ENCODE assay signal across 23 mouse cellular contexts in the genomic region with DNA sequence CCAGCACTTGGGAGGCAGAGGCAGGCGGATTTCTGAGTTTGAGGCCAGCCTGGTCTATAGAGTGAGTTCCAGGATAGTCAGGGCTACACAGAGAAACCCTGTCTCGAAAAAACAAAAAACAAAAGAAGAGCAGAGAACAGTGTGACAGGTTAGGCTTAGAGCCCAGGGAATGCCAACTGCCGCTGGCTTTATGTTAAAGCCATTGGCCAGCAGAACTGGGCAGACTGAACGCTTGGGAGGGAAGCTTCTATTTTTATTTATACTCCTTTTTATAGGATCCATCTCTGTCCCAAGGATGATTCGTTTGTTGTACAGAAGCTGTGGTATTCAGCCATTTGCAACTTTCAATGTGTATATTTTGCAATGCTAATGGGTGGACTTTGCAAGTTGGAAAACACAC. TPM values are rescaled to one million over a fixed set of nuclear protein-coding genes. Genes with fewer than 3 reads are reported as not detected.
DNase-seq lines count a peak whose midpoint lies in the region; ATAC-seq and TF ChIP-seq lines count a peak whose summit lies in the region.
"Had no signal": no experiment of that assay in that cellular context is flagged by ENCODE, and none has a peak within 500 bp of the region (broad histone marks: within the 10 kb centered on the region; RNA-seq: fewer than 3 reads in every experiment).

No protein-coding gene starts in this region.

- peak overlapping the region; percentile 33 for H3K9ac ChIP-seq in MEL (ENCODE audit: control insufficient read depth, low read depth, low read length, poor library complexity, severe bottlenecking)
- H3K9ac ChIP-seq: embryonic facial prominence, embryonic 12.5 days; forebrain, embryonic 13.5 days; forebrain, embryonic 15.5 days; forebrain, postnatal 0 days had no signal

- peaks cover 10% of the 10 kb centered on the region for H3K4me1 ChIP-seq in cerebellum, adult 2 months (ENCODE audit: control insufficient read depth, insufficient read depth, low read length)
- peaks cover 10 to 32% of the 10 kb centered on the region in 2 experiments for H3K4me1 ChIP-seq in MEL (ENCODE audit: control insufficient read depth in 1 of 2, insufficient read depth in 2 of 2, low read length in 2 of 2)
- H3K4me1 ChIP-seq: embryonic facial prominence, embryonic 10.5 days; embryonic facial prominence, embryonic 12.5 days; forebrain, embryonic 13.5 days; forebrain, embryonic 15.5 days had no signal

- no peak overlapping the region for H3K4me3 ChIP-seq in cerebellum, adult 2 months (replicated peaks; ENCODE audit: insufficient read depth, low read depth, low read length)
- peak overlapping the region in 1 of 2 experiments; percentile 28; a peak in 2 of 4 replicates for H3K4me3 ChIP-seq in MEL (ENCODE audit: control insufficient read depth in 1 of 2, insufficient read depth in 1 of 2, low read depth in 2 of 2, low read length in 2 of 2)
- H3K4me3 ChIP-seq: embryonic facial prominence, embryonic 10.5 days; embryonic facial prominence, embryonic 12.5 days; forebrain, embryonic 13.5 days; forebrain, embryonic 15.5 days had no signal

- 32% methylated on average over 5 of the region's 5 CpGs for WGBS in cerebellum, adult 2 months

- peaks cover 0 to 36% of the 10 kb centered on the region in 2 experiments; a peak in 2 of 4 replicates for H3K36me3 ChIP-seq in MEL (ENCODE audit: control insufficient read depth in 1 of 2, insufficient read depth in 2 of 2, low read length in 2 of 2)
- H3K36me3 ChIP-seq: embryonic facial prominence, embryonic 12.5 days; forebrain, embryonic 15.5 days had no signal

- no peaks in the 10 kb centered on the region for H3K27me3 ChIP-seq in cerebellum, adult 2 months (ENCODE audit: control insufficient read depth, insufficient read depth, low read length)
- no peaks in the 10 kb centered on the region for H3K27me3 ChIP-seq in MEL (ENCODE audit: control insufficient read depth in 1 of 2, insufficient read depth in 2 of 2, low read length in 2 of 2)
- H3K27me3 ChIP-seq: CH12.LX; embryonic facial prominence, embryonic 12.5 days; forebrain, embryonic 13.5 days; forebrain, embryonic 15.5 days had no signal

- ATAC-seq in cerebellum, adult (ENCODE audit: insufficient number of reproducible peaks, low FRiP score, low TSS enrichment): peak; percentile 87
- peak; percentile 86 for ATAC-seq in frontal cortex, adult (ENCODE audit: low TSS enrichment)
- ATAC-seq: CD4-positive, CD25-positive, alpha-beta regulatory T cell, adult 4 months; forebrain, embryonic 13.5 days; forebrain, embryonic 15.5 days; forebrain, postnatal 0 days had no signal

- TF ChIP-seq EP300 in MEL (IDR thresholded peaks at IDR 0.05; ENCODE audit: low read depth in 1 of 2, low read length in 2 of 2): no peak

- no peak for TF ChIP-seq POLR2A in cerebellum, adult 2 months (IDR thresholded peaks at IDR 0.05; ENCODE audit: borderline replicate concordance, insufficient read depth, low read length)
- TF ChIP-seq POLR2A in MEL (IDR thresholded peaks at IDR 0.05; ENCODE audit: control insufficient read depth in 1 of 2, insufficient read depth in 1 of 2, low read depth in 1 of 2, low read length in 2 of 2, poor library complexity in 1 of 2): no peak

- no peak for TF ChIP-seq RAD21 in MEL (IDR thresholded peaks at IDR 0.05; ENCODE audit: low read depth, low read length)

- TF ChIP-seq CTCF in cerebellum, adult 2 months (IDR thresholded peaks at IDR 0.05; ENCODE audit: borderline replicate concordance, insufficient read depth, low read depth, low read length): no peak
- no peak for TF ChIP-seq CTCF in MEL (IDR thresholded peaks at IDR 0.05 in 2 of 3, conservative IDR thresholded peaks at IDR 0.05 in 1 of 3; ENCODE audit: control insufficient read depth in 1 of 3, insufficient read depth in 1 of 3, low read depth in 2 of 3, low read length in 3 of 3, poor library complexity in 1 of 3, severe bottlenecking in 1 of 3)

- peaks cover 4% of the 10 kb centered on the region; the same call in 1 of the 2 replicates for H3K79me2 ChIP-seq in MEL (ENCODE audit: control insufficient read depth, insufficient read depth, low read length, poor library complexity)

- H3K27ac ChIP-seq in cerebellum, adult 2 months (ENCODE audit: insufficient read depth, low read length): peak overlapping the region; percentile 18; the same call in 1 of the 2 replicates
- peak overlapping the region; percentile 85 for H3K27ac ChIP-seq in MEL (ENCODE audit: control insufficient read depth, low read depth, low read length)
- H3K27ac ChIP-seq: embryonic facial prominence, embryonic 10.5 days; embryonic facial prominence, embryonic 12.5 days; forebrain, embryonic 13.5 days; forebrain, embryonic 15.5 days had no signal

- no peaks in the 10 kb centered on the region for H3K9me3 ChIP-seq in MEL (replicated peaks; ENCODE audit: insufficient read depth, low read length)
- H3K9me3 ChIP-seq: embryonic facial prominence, embryonic 10.5 days; embryonic facial prominence, embryonic 12.5 days; forebrain, embryonic 13.5 days; forebrain, embryonic 15.5 days; G1E had no signal

- no peak for DNase-seq in cerebellum, adult 9-11 months
- peak; percentile 23 to 56 for DNase-seq in cerebellum, adult 2 months
- no peak for DNase-seq in cerebellum, postnatal 14 days
- no peak for DNase-seq in frontal cortex, adult 2 months (ENCODE audit: extremely low spot score in 1 of 2, low spot score in 1 of 2)
- no peak for DNase-seq in MEL (ENCODE audit: low read depth, low spot score)
- DNase-seq in left cerebral cortex, adult 9 months (ENCODE audit: low spot score in 2 of 2): no peak
- DNase-seq: adrenal gland, adult 2 months; adrenal gland, postnatal 10 days; adrenal gland, postnatal 25 days; B cell, adult 2 months; cerebellum, adult 11 months; cerebellum, adult 8-10 months; cerebellum, postnatal 36 days; forebrain, postnatal 0 days had no signal

TF ChIP-seq in MEL, 35 proteins besides CTCF, POLR2A, EP300 and RAD21:
- TF ChIP-seq UBTF (IDR thresholded peaks at IDR 0.05; ENCODE audit: borderline replicate concordance, insufficient read depth, low read depth, low read length) (no peak), E2F4 (IDR thresholded peaks at IDR 0.05; ENCODE audit: borderline replicate concordance, low read depth, low read length) (no peak), RCOR1 (IDR thresholded peaks at IDR 0.05; ENCODE audit: low read depth, low read length) (no peak)

RNA-seq across cellular contexts. Expression of a gene that starts 14.0 kb away (rescaled TPM):
- polyA plus RNA-seq in cerebellum, adult 2 months (2012; rRNA removed): 12.1 and 12.6 TPM in 2 replicates
- 17.0 TPM in 2 replicates for polyA plus RNA-seq in frontal cortex, adult 2 months (2012; rRNA removed)
- total RNA-seq in MEL (2012; rRNA removed): 11.0 and 12.4 TPM in 2 replicates
- polyA plus RNA-seq in MEL (2012; ENCODE audit: insufficient read depth in 1 of 2, insufficient read length in 2 of 2, low read depth in 1 of 2, low replicate concordance in 2 of 2, missing spikeins in 1 of 2): 10 to 100 TPM in 1 of 2 experiments, not detected in 1; 10.5 TPM

Comparison
In these comparisons a context has a peak if more than half of its experiments do, and no peak if none do; other contexts are left out.
1. DNase-seq: peak in cerebellum, adult 2 months (2 of 2); none in cerebellum, adult 9-11 months (single experiment), cerebellum, postnatal 14 days (0 of 2), frontal cortex, adult 2 months (0 of 2), MEL (single experiment) and left cerebral cortex, adult 9 months (0 of 2).